Mouse (Mus musculus): ENCODE data around the gene Fgr.

DNA sequence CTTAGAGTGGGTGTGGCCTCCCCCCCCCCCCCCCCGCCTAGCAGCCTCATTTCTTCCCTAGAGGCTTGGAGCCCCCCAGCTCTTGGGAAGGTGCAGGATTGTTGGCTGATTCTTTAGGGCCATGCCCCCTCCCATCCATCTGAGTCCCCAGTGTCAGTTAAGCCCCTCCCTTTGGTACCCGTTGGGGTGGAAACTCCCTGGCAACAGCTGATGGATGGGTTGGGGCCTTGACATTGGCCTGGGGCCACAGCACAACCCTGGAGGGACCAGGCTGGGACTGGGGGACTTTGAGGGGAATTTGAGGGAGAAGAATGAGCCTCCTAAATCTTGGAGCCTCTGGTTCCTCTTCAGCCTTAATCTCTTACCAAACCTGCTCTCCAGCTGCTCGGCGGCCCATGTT is 50.5 kb downstream of the Fgr start:
- TF ChIP-seq CTCF (IDR thresholded peaks at IDR 0.05; ENCODE audit: extremely low read depth, insufficient read depth, low read length) = no peak
- no peak for TF ChIP-seq POLR2A (IDR thresholded peaks at IDR 0.05; ENCODE audit: extremely low read depth, insufficient read depth, low read length)

Measured in cortical plate, adult 2 months (tissue).